Comparison of ENCODE assay signal across 16 mouse cellular contexts in genomic region chr9:62369172-62369571, GRCm38 (mm10). TPM values are rescaled to one million over a fixed set of nuclear protein-coding genes. Genes with fewer than 3 reads are reported as not detected.
DNase-seq lines count a peak whose midpoint lies in the region; ATAC-seq and TF ChIP-seq lines count a peak whose summit lies in the region.
"Had no signal": no experiment of that assay in that cellular context is flagged by ENCODE, and none has a peak within 500 bp of the region (broad histone marks: within the 10 kb centered on the region; RNA-seq: fewer than 3 reads in every experiment).

No protein-coding gene starts in this region.

- no peak overlapping the region for H3K4me3 ChIP-seq in cerebellum, adult 2 months (replicated peaks; ENCODE audit: insufficient read depth, low read depth, low read length)
- no peak overlapping the region for H3K4me3 ChIP-seq in heart, adult 2 months
- H3K4me3 ChIP-seq in kidney, embryonic 15.5 days (replicated peaks), result no peak overlapping the region
- no peak overlapping the region for H3K4me3 ChIP-seq in kidney, embryonic 14.5 days (ENCODE audit: low read length)
- no peak overlapping the region for H3K4me3 ChIP-seq in stomach, embryonic 16.5 days (replicated peaks; ENCODE audit: low read length)
- H3K4me3 ChIP-seq in stomach, postnatal 0 days (ENCODE audit: low read depth, low read length), result no peak overlapping the region
- H3K4me3 ChIP-seq: embryonic facial prominence, embryonic 15.5 days; intestine, embryonic 15.5 days; liver, embryonic 13.5 days had no signal

- H3K79me2 ChIP-seq in heart, adult 2 months (replicated peaks; ENCODE audit: control insufficient read depth, insufficient read depth, low read length), result peaks cover 6% of the 10 kb centered on the region

- TF ChIP-seq POLR2A in cerebellum, adult 2 months (IDR thresholded peaks at IDR 0.05; ENCODE audit: borderline replicate concordance, insufficient read depth, low read length), result no peak
- TF ChIP-seq POLR2A in heart, adult 2 months (IDR thresholded peaks at IDR 0.05; ENCODE audit: insufficient read depth, low read depth, low read length), result no peak

- H3K27ac ChIP-seq in cerebellum, adult 2 months (ENCODE audit: insufficient read depth, low read length), result peak overlapping the region; percentile 85; the same call in 1 of the 2 replicates
- H3K27ac ChIP-seq in heart, adult 2 months, result no peak overlapping the region
- peak overlapping the region; percentile 80; the same call in 1 of the 2 replicates for H3K27ac ChIP-seq in kidney, embryonic 15.5 days
- no peak overlapping the region for H3K27ac ChIP-seq in kidney, embryonic 14.5 days (ENCODE audit: low read depth, low read length)
- H3K27ac ChIP-seq in stomach, embryonic 16.5 days (ENCODE audit: low read length), result no peak overlapping the region; the same call in 1 of the 2 replicates
- H3K27ac ChIP-seq in stomach, postnatal 0 days (replicated peaks), result no peak overlapping the region
- H3K27ac ChIP-seq: embryonic facial prominence, embryonic 15.5 days had no signal

- H3K9me3 ChIP-seq in kidney, embryonic 15.5 days (replicated peaks), result no peaks in the 10 kb centered on the region
- no peaks in the 10 kb centered on the region for H3K9me3 ChIP-seq in kidney, embryonic 14.5 days (ENCODE audit: control insufficient read depth, low read length)
- no peaks in the 10 kb centered on the region for H3K9me3 ChIP-seq in stomach, embryonic 16.5 days (replicated peaks; ENCODE audit: control insufficient read depth, low read length)
- no peaks in the 10 kb centered on the region for H3K9me3 ChIP-seq in stomach, postnatal 0 days (ENCODE audit: control insufficient read depth, low read length)
- H3K9me3 ChIP-seq: embryonic facial prominence, embryonic 15.5 days; intestine, embryonic 15.5 days; liver, embryonic 13.5 days had no signal

- H3K27me3 ChIP-seq in cerebellum, adult 2 months (ENCODE audit: control insufficient read depth, insufficient read depth, low read length), result no peaks in the 10 kb centered on the region
- no peaks in the 10 kb centered on the region for H3K27me3 ChIP-seq in heart, adult 2 months (ENCODE audit: control insufficient read depth, insufficient read depth, low read length)
- H3K27me3 ChIP-seq in kidney, embryonic 15.5 days, result no peaks in the 10 kb centered on the region
- no peaks in the 10 kb centered on the region for H3K27me3 ChIP-seq in kidney, embryonic 14.5 days (ENCODE audit: control insufficient read depth, insufficient read depth, low read length)
- no peaks in the 10 kb centered on the region for H3K27me3 ChIP-seq in stomach, embryonic 16.5 days (ENCODE audit: control insufficient read depth, insufficient read depth, low read length)
- H3K27me3 ChIP-seq in stomach, postnatal 0 days (ENCODE audit: control insufficient read depth, insufficient read depth, low read length), result no peaks in the 10 kb centered on the region
- H3K27me3 ChIP-seq: embryonic facial prominence, embryonic 15.5 days; intestine, embryonic 15.5 days; liver, embryonic 13.5 days had no signal

- H3K9ac ChIP-seq in heart, adult 2 months (ENCODE audit: low read depth, low read length), result peak overlapping the region; percentile 22; the same call in 1 of the 2 replicates
- H3K9ac ChIP-seq in kidney, embryonic 15.5 days, result no peak overlapping the region
- no peak overlapping the region for H3K9ac ChIP-seq in kidney, embryonic 14.5 days (ENCODE audit: low read depth, low read length)
- 0 out of 2 replicates have a peak overlapping the region, but pooled peaks have one; percentile 21 for H3K9ac ChIP-seq in stomach, embryonic 16.5 days (ENCODE audit: low read length)
- no peak overlapping the region for H3K9ac ChIP-seq in stomach, postnatal 0 days (ENCODE audit: low read length)
- H3K9ac ChIP-seq: embryonic facial prominence, embryonic 15.5 days; intestine, embryonic 15.5 days; liver, embryonic 13.5 days had no signal

- 38% methylated on average over 6 of the region's 6 CpGs for WGBS in cerebellum, adult 2 months
- 70% methylated on average over 6 of the region's 6 CpGs for WGBS in heart, adult 2 months
- WGBS in kidney, embryonic 15.5 days, result 72% methylated on average over 6 of the region's 6 CpGs
- 74% methylated on average over 6 of the region's 6 CpGs for WGBS in kidney, embryonic 14.5 days
- WGBS in stomach, embryonic 16.5 days, result 61% methylated on average over 6 of the region's 6 CpGs
- 63% methylated on average over 6 of the region's 6 CpGs for WGBS in stomach, postnatal 0 days

- no peak for DNase-seq in cerebellum, adult 2 months
- no peak for DNase-seq in cerebellum, postnatal 14 days
- no peak for DNase-seq in heart, adult 2 months
- no peak for DNase-seq in heart, postnatal 36 days
- no peak for DNase-seq in stomach, postnatal 0 days (ENCODE audit: low spot score)
- DNase-seq: gastrocnemius, postnatal 25 days; left cerebral cortex, postnatal 4 days; liver, embryonic 13.5 days; midbrain, embryonic 14.5 days; right cerebral cortex, postnatal 14 days; thymus, adult 2 months had no signal

- intact Hi-C loops in heart, adult 2 months (cut with DNase I), result no loop called here
- intact Hi-C loops in heart, postnatal 36 days (cut with DNase I), result no loop called here

- ATAC-seq in kidney, embryonic 15.5 days (replicated peaks; ENCODE audit: low FRiP score), result no peak
- ATAC-seq in kidney, embryonic 14.5 days (ENCODE audit: low FRiP score, low TSS enrichment), result no peak
- ATAC-seq in stomach, embryonic 16.5 days (ENCODE audit: insufficient read depth, low FRiP score), result no peak
- ATAC-seq in stomach, postnatal 0 days (ENCODE audit: low FRiP score, low TSS enrichment), result no peak

- peaks cover 14% of the 10 kb centered on the region for H3K36me3 ChIP-seq in heart, adult 2 months (ENCODE audit: control insufficient read depth, insufficient read depth, low read length)
- H3K36me3 ChIP-seq in kidney, embryonic 15.5 days, result peaks cover 29% of the 10 kb centered on the region
- peaks cover 25% of the 10 kb centered on the region for H3K36me3 ChIP-seq in kidney, embryonic 14.5 days (ENCODE audit: control insufficient read depth, insufficient read depth, low read length)
- 0 out of 2 replicates have a peak, but pooled peaks cover 2% of the 10 kb centered on the region for H3K36me3 ChIP-seq in stomach, embryonic 16.5 days (ENCODE audit: control insufficient read depth, insufficient read depth, low read length)
- H3K36me3 ChIP-seq in stomach, postnatal 0 days (ENCODE audit: control insufficient read depth, insufficient read depth, low read length), result peaks cover 2% of the 10 kb centered on the region; the same call in 1 of the 2 replicates

- H3K4me2 ChIP-seq in kidney, embryonic 15.5 days, result no peak overlapping the region
- H3K4me2 ChIP-seq in kidney, embryonic 14.5 days (replicated peaks; ENCODE audit: low read depth, low read length), result no peak overlapping the region
- no peak overlapping the region for H3K4me2 ChIP-seq in stomach, embryonic 16.5 days (ENCODE audit: low read depth, low read length)
- no peak overlapping the region for H3K4me2 ChIP-seq in stomach, postnatal 0 days (replicated peaks; ENCODE audit: low read depth)
- H3K4me2 ChIP-seq: embryonic facial prominence, embryonic 15.5 days; intestine, embryonic 15.5 days; liver, embryonic 13.5 days had no signal

- TF ChIP-seq EP300 in heart, adult 2 months (IDR thresholded peaks at IDR 0.05; ENCODE audit: insufficient read depth, low read depth, low read length), result no peak
- no peak for TF ChIP-seq EP300 in stomach, postnatal 0 days (optimal IDR thresholded peaks at IDR 0.05)

- H3K4me1 ChIP-seq in cerebellum, adult 2 months (ENCODE audit: control insufficient read depth, insufficient read depth, low read length), result peaks cover 68% of the 10 kb centered on the region
- peaks cover 54% of the 10 kb centered on the region for H3K4me1 ChIP-seq in heart, adult 2 months (ENCODE audit: control insufficient read depth, insufficient read depth, low read length)
- peaks cover 94% of the 10 kb centered on the region for H3K4me1 ChIP-seq in kidney, embryonic 15.5 days
- peaks cover 62% of the 10 kb centered on the region for H3K4me1 ChIP-seq in kidney, embryonic 14.5 days (ENCODE audit: control insufficient read depth, insufficient read depth, low read length)
- peaks cover 77% of the 10 kb centered on the region for H3K4me1 ChIP-seq in stomach, embryonic 16.5 days (ENCODE audit: control insufficient read depth, insufficient read depth, low read length)
- peaks cover 11% of the 10 kb centered on the region for H3K4me1 ChIP-seq in stomach, postnatal 0 days (replicated peaks; ENCODE audit: control insufficient read depth, insufficient read depth)

- no peak for TF ChIP-seq CTCF in cerebellum, adult 2 months (IDR thresholded peaks at IDR 0.05; ENCODE audit: borderline replicate concordance, insufficient read depth, low read depth, low read length)
- no peak for TF ChIP-seq CTCF in heart, adult 2 months (IDR thresholded peaks at IDR 0.05)
- TF ChIP-seq CTCF in stomach, postnatal 0 days (IDR thresholded peaks at IDR 0.05; ENCODE audit: low read depth), result no peak

RNA-seq across cellular contexts. Expression of gene Anp32a, which starts 28.1 kb away (rescaled TPM):
- 421 and 445 TPM in 2 replicates for polyA plus RNA-seq in cerebellum, adult 2 months (2012; rRNA removed)
- 100 to 1,000 TPM; 189 to 204 TPM for total RNA-seq in heart, adult 2 months (2021)
- polyA plus RNA-seq in heart, adult 2 months (2012; rRNA removed), result 28.8 and 68.2 TPM in 2 replicates
- 100 to 1,000 TPM; 206 to 209 TPM for total RNA-seq in heart, postnatal 36 days (2021)
- polyA plus RNA-seq in kidney, embryonic 15.5 days (2015; fragmentation: Nextera tagmentation; extraction: Ambion mirVana), result 217 and 225 TPM in 2 replicates
- 155 and 214 TPM in 2 replicates for polyA plus RNA-seq in kidney, embryonic 14.5 days (2014; fragmentation: Nextera tagmentation; extraction: Ambion mirVana)
- 117 and 125 TPM in 2 replicates for polyA plus RNA-seq in stomach, embryonic 16.5 days (2015; fragmentation: Nextera tagmentation; extraction: Ambion mirVana)
- 67.9 and 89.9 TPM in 2 replicates for polyA plus RNA-seq in stomach, postnatal 0 days (2015; fragmentation: Nextera tagmentation; extraction: Ambion mirVana)

Comparison
In these comparisons a context has a peak if more than half of its experiments do, and no peak if none do; other contexts are left out.
1. H3K27ac ChIP-seq: peak in cerebellum, adult 2 months (single experiment) and kidney, embryonic 15.5 days (single experiment); none in heart, adult 2 months (single experiment), kidney, embryonic 14.5 days (single experiment), stomach, embryonic 16.5 days (single experiment) and stomach, postnatal 0 days (single experiment).
2. H3K9ac ChIP-seq: peak in heart, adult 2 months (single experiment) and stomach, embryonic 16.5 days (single experiment); none in kidney, embryonic 15.5 days (single experiment), kidney, embryonic 14.5 days (single experiment) and stomach, postnatal 0 days (single experiment).